Mouse (Mus musculus) liver, adult 2 months (tissue): ENCODE measurements at regions not wholly inside any gene's neighbourhood (a gene's known extent, or its start where the extent isn't known, plus 50 kb on each side); places are given as distances from the start of the nearest gene placed in this dataset.

Experiments
- DNase-seq: peaks from one replicate; pipeline ENCODE4 v3.0.0-alpha.2; 2011; ENCODE audit warnings: low read depth, low spot score; ENCODE audit errors: extremely low read depth
- H3K27ac ChIP-seq: fragments of 200-500 bp; replicated peaks from 2 replicates; pipeline ENCODE4 v1.5.1; 2012; ENCODE audit warnings: low read depth, mild to moderate bottlenecking, control low read depth, inconsistent platforms, low read length; ENCODE audit not compliant: insufficient read depth
- H3K27me3 ChIP-seq: fragments of 200-500 bp; 2 replicates; pipeline ENCODE4 v1.6.1; 2012; ENCODE audit warnings: mild to moderate bottlenecking, moderate library complexity, low read length, inconsistent platforms; ENCODE audit not compliant: control insufficient read depth, insufficient read depth
- H3K36me3 ChIP-seq: fragments of 200-500 bp; 2 replicates; pipeline ENCODE4 v1.6.1; 2012; ENCODE audit warnings: low read length, inconsistent platforms; ENCODE audit not compliant: control insufficient read depth, insufficient read depth
- H3K4me1 ChIP-seq: fragments of 200-500 bp; 2 replicates; pipeline ENCODE4 v1.6.1; 2011; ENCODE audit warnings: low read length; ENCODE audit not compliant: control insufficient read depth, insufficient read depth
- H3K4me3 ChIP-seq: fragments of 200-500 bp; 2 replicates; pipeline ENCODE4 v1.5.1; 2011; ENCODE audit warnings: low read depth, mild to moderate bottlenecking, control low read depth, low read length, moderate library complexity; ENCODE audit not compliant: insufficient read depth
- H3K79me2 ChIP-seq: fragments of 200-500 bp; 2 replicates; pipeline ENCODE4 v1.6.1; 2012; ENCODE audit warnings: inconsistent platforms, mild to moderate bottlenecking, low read length, moderate library complexity; ENCODE audit not compliant: control insufficient read depth, insufficient read depth
- H3K9ac ChIP-seq: fragments of 200-500 bp; 2 replicates; pipeline ENCODE4 v1.6.1; 2012; ENCODE audit warnings: low read depth, mild to moderate bottlenecking, control low read depth, inconsistent platforms, low read length
- CTCF ChIP-seq: fragments of 200-500 bp; IDR thresholded peaks from 2 replicates; pipeline ENCODE4 v1.5.1; 2011; ENCODE audit warnings: low read depth, low read length, control low read depth
- POLR2A ChIP-seq: fragments of 200-500 bp; IDR thresholded peaks from 2 replicates; pipeline ENCODE4 v1.6.1; 2011; ENCODE audit warnings: low read length, control low read depth; ENCODE audit not compliant: insufficient read depth; ENCODE audit errors: extremely low read depth
- WGBS: fragments of 180-500 bp; shearing (Covaris S2); methylation state at CpG from one replicate; pipeline ENCODE4 v1.1.7; 2018; 5-methylcytosine and 5-hydroxymethylcytosine counted together

GRCm38 (mm10) chr9:41412174-41412757 is 250.8 kb upstream of the Ubash3b start:
- H3K9ac ChIP-seq: no peak overlapping the region
- no peaks in the 10 kb centered on the region for H3K4me1 ChIP-seq
- H3K27me3 ChIP-seq: no peaks in the 10 kb centered on the region
- TF ChIP-seq POLR2A (no peak), CTCF (no peak)
- no peaks in the 10 kb centered on the region for H3K79me2 ChIP-seq
- no peaks in the 10 kb centered on the region for H3K36me3 ChIP-seq
- H3K4me3 ChIP-seq: no peak overlapping the region
- peak; percentile 13 for DNase-seq
- no peak overlapping the region for H3K27ac ChIP-seq
- 61% methylated on average over 5 of the region's 5 CpGs for WGBS

DNA sequence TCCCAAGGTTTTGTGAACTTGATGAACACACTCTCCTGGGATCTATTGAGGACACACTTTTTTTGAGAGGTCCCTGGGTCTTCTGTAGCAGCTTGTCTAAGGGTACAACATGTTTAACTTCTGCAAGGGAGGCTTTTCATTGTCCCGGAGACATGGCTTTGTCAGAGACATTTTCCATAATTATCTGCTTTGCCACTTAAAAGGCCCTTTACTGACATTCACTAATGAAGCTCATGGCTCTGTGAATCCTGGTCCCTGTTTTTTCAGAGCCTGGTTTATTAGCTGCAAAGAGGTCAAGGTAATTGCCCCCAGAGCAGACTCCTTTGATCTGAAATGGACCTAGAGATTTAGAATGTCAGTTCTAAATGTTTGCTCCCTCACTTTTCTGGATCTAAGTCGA is 246.8 kb upstream of the Ubash3b start:
- Histone ChIP-seq H3K4me1 (no peaks in the 10 kb centered on the region), H3K27me3 (no peaks in the 10 kb centered on the region), H3K27ac (no peak overlapping the region), H3K36me3 (no peaks in the 10 kb centered on the region), H3K79me2 (no peaks in the 10 kb centered on the region), H3K9ac (no peak overlapping the region), H3K4me3 (no peak overlapping the region)
- WGBS: 52% methylated on average over 2 of the region's 2 CpGs
- DNase-seq: no peak
- TF ChIP-seq POLR2A (no peak), CTCF (no peak)

DNA sequence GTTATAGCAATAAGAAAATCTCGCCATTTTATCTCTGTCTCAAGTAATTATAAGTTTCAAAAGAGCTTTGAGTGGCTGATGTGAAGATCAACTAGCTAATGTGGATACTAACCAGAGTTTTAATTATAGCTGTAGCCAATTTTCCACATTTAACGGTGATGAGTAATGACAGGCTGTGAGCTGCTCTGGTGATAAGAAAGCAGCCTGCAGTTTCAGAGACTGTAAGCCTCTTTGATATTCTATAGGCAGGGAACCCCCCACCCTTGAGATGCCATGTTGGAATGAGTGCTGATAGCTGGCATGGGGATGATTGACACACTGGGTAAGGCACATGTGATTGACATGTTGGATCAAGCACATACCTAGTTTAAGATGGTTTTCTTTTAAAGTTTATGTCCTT is 245.6 kb upstream of the Ubash3b start:
- Histone ChIP-seq H3K4me3 (no peak overlapping the region), H3K79me2 (no peaks in the 10 kb centered on the region), H3K9ac (no peak overlapping the region), H3K36me3 (no peaks in the 10 kb centered on the region), H3K27ac (no peak overlapping the region), H3K27me3 (no peaks in the 10 kb centered on the region), H3K4me1 (no peaks in the 10 kb centered on the region)
- DNase-seq: no peak
- 73% methylated on average over 2 of the region's 2 CpGs for WGBS
- no peak for TF ChIP-seq CTCF
- no peak for TF ChIP-seq POLR2A

DNA sequence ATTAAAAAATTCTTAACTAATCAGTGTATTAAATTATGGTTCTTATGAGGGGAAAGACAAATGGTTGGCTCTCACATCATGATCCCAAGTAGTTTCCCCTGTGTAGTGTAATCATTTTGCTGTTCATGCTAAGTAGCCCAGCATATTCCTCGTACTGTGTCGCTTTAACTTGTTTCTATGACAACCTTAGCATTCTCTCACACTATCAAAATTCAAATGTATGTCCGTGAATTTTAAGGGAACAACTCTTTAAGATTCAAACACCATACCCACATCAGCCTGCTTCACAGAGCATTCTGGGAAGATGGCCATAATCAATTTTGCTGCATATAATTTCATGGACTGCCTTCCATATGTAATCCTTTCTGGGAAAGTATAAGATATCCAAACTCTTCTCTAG is 241.4 kb upstream of the Ubash3b start:
- TF ChIP-seq CTCF: no peak
- TF ChIP-seq POLR2A: no peak
- DNase-seq: no peak
- H3K36me3 ChIP-seq: no peaks in the 10 kb centered on the region
- H3K27ac ChIP-seq: no peak overlapping the region
- WGBS: 85% methylated on average over 3 of the region's 3 CpGs
- no peaks in the 10 kb centered on the region for H3K27me3 ChIP-seq
- no peaks in the 10 kb centered on the region for H3K79me2 ChIP-seq
- no peak overlapping the region for H3K4me3 ChIP-seq
- no peaks in the 10 kb centered on the region; the same call in 1 of the 2 replicates for H3K4me1 ChIP-seq
- no peak overlapping the region for H3K9ac ChIP-seq

DNA sequence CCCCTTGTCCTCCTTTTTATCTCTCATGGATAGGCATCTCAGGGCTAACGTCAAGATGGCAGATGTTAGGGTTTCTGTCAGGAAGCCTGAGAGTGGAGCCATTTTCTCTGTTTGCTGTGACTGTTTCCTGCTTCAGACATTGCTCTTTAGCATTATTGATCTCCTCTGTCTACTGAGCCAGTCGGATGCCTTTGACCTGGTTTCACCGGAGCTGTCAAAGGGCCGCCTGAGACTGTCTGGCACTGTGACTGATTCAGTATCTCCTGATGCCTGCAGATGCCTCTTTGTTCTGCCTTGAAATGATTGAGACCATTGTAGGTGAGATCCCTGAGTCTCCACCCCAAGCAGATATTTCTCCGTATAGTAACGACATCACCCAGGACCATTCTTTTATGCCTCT is 239.5 kb upstream of the Ubash3b start:
- Histone ChIP-seq H3K27me3 (no peaks in the 10 kb centered on the region), H3K27ac (no peak overlapping the region), H3K4me3 (no peak overlapping the region), H3K4me1 (no peaks in the 10 kb centered on the region; the same call in 1 of the 2 replicates), H3K9ac (no peak overlapping the region), H3K79me2 (no peaks in the 10 kb centered on the region), H3K36me3 (no peaks in the 10 kb centered on the region)
- 38% methylated on average over 6 of the region's 6 CpGs for WGBS
- TF ChIP-seq CTCF (no peak), POLR2A (no peak)
- DNase-seq: peak; percentile 64

GRCm38 (mm10) chr9:41395471-41395870 is 234.0 kb upstream of the Ubash3b start:
- 52% methylated on average over 4 of the region's 4 CpGs for WGBS
- no peaks in the 10 kb centered on the region for H3K27me3 ChIP-seq
- no peaks in the 10 kb centered on the region for H3K4me1 ChIP-seq
- no peaks in the 10 kb centered on the region for H3K36me3 ChIP-seq
- DNase-seq: no peak
- H3K27ac ChIP-seq: no peak overlapping the region
- H3K79me2 ChIP-seq: no peaks in the 10 kb centered on the region
- TF ChIP-seq CTCF (no peak), POLR2A (no peak)
- no peak overlapping the region for H3K9ac ChIP-seq
- no peak overlapping the region for H3K4me3 ChIP-seq
